Mouse (Mus musculus) liver, embryonic 14.5 days (tissue): ENCODE data around the gene Rad51b.

Experiments
- CTCF ChIP-seq: IDR thresholded peaks from 2 replicates; pipeline ENCODE4 v1.5.1; 2016; ENCODE audit warnings: antibody characterized with exemption, low read depth, control low read depth
- EP300 ChIP-seq: IDR thresholded peaks from 2 replicates; pipeline ENCODE4 v1.6.1; 2016; ENCODE audit warnings: antibody characterized with exemption, low read depth

GRCm38 (mm10) chr12:79796260-79796659 is 499.2 kb downstream of the Rad51b start:
- no peak for TF ChIP-seq CTCF
- TF ChIP-seq EP300: no peak
